Mouse (Mus musculus) embryonic fibroblast, embryonic 13.5 days (primary cell): ENCODE measurements around the gene Dexi. TPM values are rescaled to one million over a fixed set of nuclear protein-coding genes. Genes with fewer than 3 reads are reported as not detected.

Experiments used
- H3K27ac ChIP-seq: 2 replicates; pipeline ENCODE4 v1.5.1; 2012; ENCODE audit warnings: low read length, control low read depth, inconsistent platforms; ENCODE audit not compliant: insufficient read depth
- H3K4me1 ChIP-seq: 2 replicates; pipeline ENCODE4 v1.6.1; 2011; ENCODE audit warnings: low read length; ENCODE audit not compliant: control insufficient read depth, insufficient read depth
- H3K4me3 ChIP-seq: 2 replicates; pipeline ENCODE4 v1.5.1; 2011; ENCODE audit warnings: mild to moderate bottlenecking, control low read depth, low read length; ENCODE audit not compliant: insufficient read depth
- CTCF ChIP-seq: IDR thresholded peaks from 2 replicates; pipeline ENCODE4 v1.5.1; 2011; ENCODE audit warnings: mild to moderate bottlenecking, control low read depth, low read length, moderate library complexity, borderline replicate concordance; ENCODE audit not compliant: insufficient read depth
- POLR2A ChIP-seq: IDR thresholded peaks from 2 replicates; pipeline ENCODE4 v1.6.1; 2011; ENCODE audit warnings: low read depth, mild to moderate bottlenecking, control low read depth, low read length, moderate library complexity
- polyA plus RNA-seq: library from polyadenylated mRNA; stranded (reverse); fragments of >200 nt; gene quantifications from 2 replicates; pipeline ENCODE4 v1.2.4, GENCODE M21; 2011; ENCODE audit warnings: low read depth; ENCODE audit not compliant: missing spikeins, insufficient read length

The Dexi gene
- polyA plus RNA-seq = 13.3 and 17.1 TPM in 2 replicates

GRCm38 (mm10) chr16:10542698-10543365 lies at the start of gene Dexi:
TSS of gene Dexi (minus strand) at chr16:10543054.
- Histone ChIP-seq H3K4me3 (peak within 1 kb of the TSS; percentile 48), H3K27ac (0 out of 2 replicates have a peak within 1 kb of the TSS, but pooled peaks have one; percentile 35), H3K4me1 (no peaks in the 10 kb centered on the region; the same call in 1 of the 2 replicates)
- TF ChIP-seq POLR2A (peak; percentile 96), CTCF (no peak)

GRCm38 (mm10) chr16:10586546-10586945 lies 43.7 kb upstream of the Dexi start:
- TF ChIP-seq POLR2A (no peak), CTCF (no peak)
- Histone ChIP-seq H3K4me1 (no peaks in the 10 kb centered on the region), H3K27ac (no peak overlapping the region), H3K4me3 (no peak overlapping the region)

GRCm38 (mm10) chr16:10585165-10585564 lies 42.3 kb upstream of the Dexi start:
- no peak for TF ChIP-seq POLR2A
- no peak for TF ChIP-seq CTCF
- no peak overlapping the region for H3K4me3 ChIP-seq
- no peaks in the 10 kb centered on the region for H3K4me1 ChIP-seq
- H3K27ac ChIP-seq = no peak overlapping the region

GRCm38 (mm10) chr16:10581234-10581898 lies 38.5 kb upstream of the Dexi start:
- TF ChIP-seq CTCF (no peak), POLR2A (no peak)
- H3K27ac ChIP-seq = no peak overlapping the region
- no peak overlapping the region for H3K4me3 ChIP-seq
- no peaks in the 10 kb centered on the region for H3K4me1 ChIP-seq

- TF ChIP-seq CTCF (no peak), POLR2A (no peak)
Observed at GRCm38 (mm10) chr16:10578376-10578775, 35.5 kb upstream of the Dexi start.

GRCm38 (mm10) chr16:10577548-10577947 lies 34.7 kb upstream of the Dexi start:
- Histone ChIP-seq H3K4me1 (no peaks in the 10 kb centered on the region), H3K27ac (no peak overlapping the region), H3K4me3 (no peak overlapping the region)
- TF ChIP-seq CTCF (no peak), POLR2A (no peak)

More at GRCm38 (mm10) chr16:10578376-10578775, 35.5 kb upstream of the Dexi start:
- Histone ChIP-seq H3K4me3 (no peak overlapping the region), H3K4me1 (no peaks in the 10 kb centered on the region), H3K27ac (no peak overlapping the region)

GRCm38 (mm10) chr16:10575915-10576314 lies 33.1 kb upstream of the Dexi start:
- no peak overlapping the region for H3K4me3 ChIP-seq
- no peaks in the 10 kb centered on the region for H3K4me1 ChIP-seq
- no peak overlapping the region for H3K27ac ChIP-seq
- TF ChIP-seq CTCF = no peak
- TF ChIP-seq POLR2A = no peak

GRCm38 (mm10) chr16:10574936-10575335 lies 32.1 kb upstream of the Dexi start:
- Histone ChIP-seq H3K4me1 (no peaks in the 10 kb centered on the region), H3K27ac (peak overlapping the region; percentile 2; the same call in 1 of the 2 replicates), H3K4me3 (no peak overlapping the region)
- TF ChIP-seq CTCF (no peak), POLR2A (no peak)

- TF ChIP-seq CTCF (0 out of 2 replicates have a peak, but pooled peaks have one; percentile 13), POLR2A (no peak)
- Histone ChIP-seq H3K4me3 (no peak overlapping the region), H3K27ac (no peak overlapping the region), H3K4me1 (no peaks in the 10 kb centered on the region)
Observed at GRCm38 (mm10) chr16:10571820-10572219, 29.0 kb upstream of the Dexi start.

- no peak for TF ChIP-seq CTCF
- no peak for TF ChIP-seq POLR2A
Observed at GRCm38 (mm10) chr16:10570708-10571107, 27.9 kb upstream of the Dexi start.

More at GRCm38 (mm10) chr16:10570708-10571107, 27.9 kb upstream of the Dexi start:
- no peak overlapping the region for H3K4me3 ChIP-seq
- H3K4me1 ChIP-seq = no peaks in the 10 kb centered on the region
- no peak overlapping the region for H3K27ac ChIP-seq
